Mouse (Mus musculus) frontal cortex, adult 2 months (tissue): ENCODE measurements around the gene Hcar2. TPM values are rescaled to one million over a fixed set of nuclear protein-coding genes. Genes with fewer than 3 reads are reported as not detected.

Experiments used
- DNase-seq, 2 experiments: peaks; one replicate each; pipeline ENCODE4 v3.0.0; 2022; ENCODE audit warnings: low spot score in 1 of 2; ENCODE audit errors: extremely low spot score in 1 of 2
- polyA plus RNA-seq: library from polyadenylated mRNA; depleted of rRNA; stranded (reverse); fragments of >200 nt; gene quantifications from 2 replicates; pipeline ENCODE4 v1.2.3, GENCODE M21; 2012

The Hcar2 gene
- polyA plus RNA-seq, 1 experiment = 0.10 TPM

DNA sequence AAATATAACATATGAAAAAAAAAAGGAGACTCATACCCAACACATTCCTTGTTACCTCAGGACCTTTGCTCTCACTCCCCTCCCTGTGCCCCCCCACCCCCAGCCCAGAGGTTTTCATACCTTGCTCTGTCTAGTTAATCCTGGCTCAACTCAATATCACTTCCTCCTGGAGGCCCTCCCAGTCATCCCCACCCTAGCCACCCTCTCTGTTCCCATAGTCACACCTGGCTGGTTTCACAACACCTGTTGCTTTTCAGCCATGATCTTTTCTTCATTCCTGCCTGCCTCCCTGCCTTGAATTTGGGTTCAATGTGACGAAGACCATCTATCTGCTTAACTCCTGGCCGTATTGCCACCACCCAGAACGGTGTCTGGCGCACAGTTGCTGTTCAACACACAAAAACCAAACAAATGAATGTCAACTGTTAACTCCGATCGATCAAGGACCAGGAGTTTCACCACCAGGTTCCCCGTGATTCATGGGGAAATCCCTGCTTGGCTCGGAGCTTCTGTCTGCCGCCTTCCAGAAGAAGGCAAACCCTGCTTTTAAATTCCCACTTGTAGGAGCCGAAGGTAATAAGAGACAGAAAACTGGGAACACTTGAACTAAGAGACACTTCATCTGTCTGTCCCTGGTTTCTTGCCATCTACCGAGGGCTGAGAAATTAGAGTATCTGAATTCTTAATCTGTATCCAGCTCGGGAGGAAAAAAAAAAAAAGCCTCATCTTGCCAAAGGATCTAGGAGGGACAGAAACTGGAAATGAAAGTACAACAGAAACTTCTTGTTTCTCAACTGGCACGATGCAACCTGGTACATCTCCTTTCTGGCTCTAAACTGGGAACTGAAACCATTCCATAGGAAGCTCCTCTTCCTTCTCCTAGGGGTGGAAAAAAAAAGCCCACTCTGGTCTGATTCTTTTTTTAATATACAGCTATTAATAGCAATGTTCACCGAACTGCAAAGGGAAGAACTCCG lies 2.6 kb downstream of the Hcar2 start:
- DNase-seq = peak in 1 of 2 experiments; percentile 8

GRCm38 (mm10) chr5:123858798-123859197 lies 6.5 kb downstream of the Hcar2 start:
- DNase-seq = no peak

DNA sequence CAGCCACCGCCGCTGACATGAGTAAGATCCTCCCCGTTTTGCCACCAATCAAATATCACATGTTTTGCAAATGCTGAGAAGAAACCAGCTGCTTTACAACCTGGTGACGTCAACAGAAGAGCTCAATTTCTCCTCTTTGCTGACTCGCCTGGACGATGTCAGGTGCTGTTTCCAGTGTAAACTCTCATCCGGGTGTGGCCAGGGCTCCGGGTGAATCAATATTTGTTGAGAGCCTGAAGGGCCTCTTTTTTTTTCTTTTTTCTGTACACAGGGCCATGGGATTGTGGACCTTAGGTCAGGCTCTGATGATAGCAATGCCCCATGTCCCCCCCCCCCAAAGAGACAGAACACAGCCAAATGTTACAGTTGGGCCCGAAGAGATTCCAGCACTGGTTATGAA lies 10.8 kb downstream of the Hcar2 start:
- DNase-seq = no peak

DNA sequence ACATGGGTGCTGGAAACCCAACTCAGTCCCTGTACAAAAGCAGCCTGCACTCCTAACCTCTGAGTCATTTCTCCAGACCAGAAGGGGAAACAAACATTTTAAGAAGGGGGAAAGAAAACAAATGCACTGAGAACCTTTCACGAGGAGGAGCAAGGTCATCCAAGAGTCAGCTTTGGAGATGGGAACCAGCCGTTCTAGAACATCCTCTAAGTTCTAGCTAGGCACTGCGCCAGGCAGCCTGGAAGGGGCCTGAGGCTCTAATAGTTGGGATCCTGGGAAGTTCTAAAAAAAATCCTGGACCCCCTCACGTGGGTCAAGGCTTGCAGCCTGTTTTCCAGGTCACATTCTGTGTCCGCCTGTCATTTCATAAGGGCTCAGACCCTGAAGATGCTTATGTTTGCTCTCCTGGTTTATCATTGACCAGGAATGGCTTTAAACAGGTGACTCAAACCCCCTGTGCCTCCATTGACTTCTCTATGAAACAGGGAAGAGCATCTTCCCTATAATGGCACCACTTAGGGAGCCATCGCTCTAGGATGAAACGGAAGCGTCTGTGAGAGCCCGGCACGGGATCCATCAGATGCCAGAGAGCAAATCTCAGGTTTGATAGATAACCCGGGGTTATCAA lies 11.3 kb downstream of the Hcar2 start:
- DNase-seq = no peak

- no peak for DNase-seq
These were observed 13.9 kb downstream of the Hcar2 start for GRCm38 (mm10) chr5:123851398-123851797.

- no peak for DNase-seq
These were observed 21.0 kb downstream of the Hcar2 start for GRCm38 (mm10) chr5:123844316-123844715.

GRCm38 (mm10) chr5:123843816-123844215 lies 21.5 kb downstream of the Hcar2 start:
- no peak for DNase-seq

DNA sequence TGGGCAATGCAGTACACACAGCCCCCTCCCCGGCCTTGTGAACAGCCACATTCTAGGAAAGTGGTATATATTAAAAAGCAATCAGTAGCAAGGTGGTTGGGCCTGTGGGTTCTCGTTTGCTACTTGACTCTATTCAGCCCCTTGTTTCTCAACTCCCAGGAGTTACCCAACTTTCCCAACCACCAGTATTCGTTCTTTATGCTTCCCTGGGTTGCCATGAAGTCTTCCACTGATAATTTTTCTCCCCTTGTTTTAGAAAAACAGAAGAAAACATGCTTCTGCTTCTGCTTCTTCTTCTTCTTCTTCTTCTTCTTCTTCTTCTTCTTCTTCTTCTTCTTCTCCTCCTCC lies 22.4 kb downstream of the Hcar2 start:
- no peak for DNase-seq

GRCm38 (mm10) chr5:123842221-123842934 lies 22.9 kb downstream of the Hcar2 start:
- DNase-seq = no peak

DNA sequence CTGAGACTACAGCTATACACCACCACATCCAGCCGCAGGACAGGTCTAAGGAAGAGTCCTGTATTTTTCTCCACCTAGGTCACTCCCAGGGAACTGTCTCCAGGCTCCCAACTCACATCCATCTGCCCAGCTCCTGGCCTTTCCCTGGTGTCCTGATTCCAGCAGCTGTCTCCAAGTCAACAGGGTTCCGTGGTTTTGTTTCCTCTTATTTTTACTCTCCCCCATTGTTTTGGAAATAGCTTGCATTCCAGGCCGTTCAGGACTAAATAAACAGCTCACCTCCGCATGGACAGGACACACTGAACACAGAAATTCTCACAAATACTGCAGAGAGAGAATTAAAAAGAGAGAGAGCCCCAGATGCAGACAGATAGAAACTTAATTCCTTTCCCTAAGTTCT lies 27.9 kb downstream of the Hcar2 start:
- no peak for DNase-seq

- DNase-seq = no peak
These were observed 30.5 kb downstream of the Hcar2 start for GRCm38 (mm10) chr5:123834836-123835235.

DNA sequence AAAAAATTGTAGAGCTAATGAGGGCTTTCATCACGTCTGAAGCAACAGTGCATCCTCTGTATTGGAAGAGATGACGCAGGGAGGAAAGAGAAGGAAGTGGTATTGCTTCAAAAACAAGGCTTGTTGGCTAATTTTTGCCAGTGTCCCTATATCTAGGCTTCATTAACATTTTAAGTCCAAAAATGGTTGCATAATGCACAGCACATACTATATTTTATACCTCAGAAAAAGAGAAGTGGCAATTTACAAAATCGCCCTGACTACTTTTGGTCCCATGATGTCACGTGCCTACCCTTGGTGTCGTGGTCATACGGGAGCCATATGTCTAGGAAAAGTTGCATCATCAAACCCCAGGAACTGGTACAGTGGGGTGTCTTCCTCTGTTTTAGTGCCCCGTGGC lies 33.0 kb downstream of the Hcar2 start:
- DNase-seq = no peak

DNA sequence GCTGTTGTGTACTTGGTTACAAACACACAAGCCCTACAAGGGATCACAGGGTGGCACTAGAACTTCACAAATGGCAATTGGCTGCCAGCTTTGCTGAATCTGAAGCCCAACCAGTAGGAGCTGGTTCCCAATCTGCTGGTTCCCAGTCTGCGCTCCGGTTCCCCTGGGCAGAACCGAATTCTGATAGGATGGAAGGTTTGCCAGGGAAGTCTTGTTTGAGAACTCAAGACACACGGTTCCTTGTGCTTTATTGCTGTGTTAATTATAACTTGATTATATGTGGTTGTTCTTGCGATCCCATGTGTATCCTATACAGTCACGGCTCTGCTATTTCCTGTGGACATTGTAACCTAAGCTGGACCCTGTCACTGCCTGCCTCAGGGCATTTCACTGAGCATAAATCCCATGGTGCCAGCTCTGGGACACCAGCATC lies 37.6 kb downstream of the Hcar2 start:
- DNase-seq = peak in 1 of 2 experiments; percentile 52

DNA sequence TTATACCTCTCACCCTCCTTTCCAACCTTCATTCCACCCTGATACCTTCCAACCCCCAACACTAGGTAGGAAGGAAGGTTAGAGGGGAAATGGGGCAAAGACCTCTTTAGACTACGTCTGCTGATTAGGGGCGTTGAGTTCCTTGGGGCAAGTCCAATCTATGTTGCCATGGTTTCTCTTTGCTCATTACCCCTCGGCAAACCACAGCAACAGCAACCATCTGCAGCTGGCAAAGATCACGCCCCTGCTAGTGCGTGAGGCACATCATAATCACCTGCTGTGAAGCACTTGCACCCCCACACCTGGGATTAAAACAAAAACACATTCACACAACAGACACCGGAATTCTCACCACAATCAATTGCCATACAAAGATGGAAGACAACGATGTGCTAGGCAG lies 42.6 kb downstream of the Hcar2 start:
- DNase-seq = no peak

DNA sequence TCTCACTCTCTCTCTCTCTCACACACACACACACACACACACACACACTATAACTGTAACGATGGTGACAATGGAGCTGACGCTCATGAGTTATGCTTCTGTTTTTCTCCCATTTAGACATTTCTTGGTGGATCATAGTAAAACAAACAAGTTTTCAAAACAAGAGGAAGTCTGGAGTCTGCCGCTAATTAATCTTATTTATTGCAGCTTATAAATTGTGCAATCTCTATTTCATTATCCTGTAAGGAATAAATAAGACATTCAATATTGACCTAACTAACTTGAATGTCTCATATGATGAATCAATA lies 44.1 kb downstream of the Hcar2 start:
- no peak for DNase-seq

GRCm38 (mm10) chr5:123820501-123821263 lies 44.6 kb downstream of the Hcar2 start:
- DNase-seq = no peak

- DNase-seq = peak; percentile 69 to 81
These were observed 46.2 kb downstream of the Hcar2 start for GRCm38 (mm10) chr5:123818941-123819577.

- DNase-seq = no peak
These were observed 48.4 kb downstream of the Hcar2 start for GRCm38 (mm10) chr5:123816891-123817290.
